Mouse (Mus musculus): ENCODE data around the gene Gm21874. TPM values are rescaled to one million over a fixed set of nuclear protein-coding genes. Genes with fewer than 3 reads are reported as not detected.
"Not testable (repeated sequence)": the region's sequence is repeated elsewhere in the genome, so short reads cannot be mapped to it uniquely, and the experiment has no call there.

Gene Gm21874
- polyA plus RNA-seq (2014; fragmentation: Nextera tagmentation; extraction: Ambion mirVana), result not detected in 2 replicates

DNA sequence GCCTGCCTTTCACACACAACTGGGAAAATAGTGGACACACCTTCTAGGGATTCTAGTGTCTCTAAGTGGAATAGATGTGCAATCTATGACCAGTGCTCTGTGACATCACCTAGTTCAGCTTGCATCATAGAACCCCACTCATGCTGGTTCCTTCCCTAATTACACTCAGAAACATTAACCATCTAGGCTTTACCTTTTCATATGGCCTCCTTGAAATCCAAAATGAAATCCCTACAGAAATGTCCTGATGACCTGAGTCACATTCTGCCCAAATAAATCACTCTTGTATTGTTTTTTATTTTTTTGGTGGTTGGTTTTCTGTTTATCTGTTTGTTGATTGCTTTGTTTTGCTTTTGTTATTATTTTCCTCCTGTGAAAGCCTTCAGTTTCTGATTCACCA lies at the start of gene Gm21874:
Gene Gm21874, minus strand, starts transcription at position 101 of the 400 bp plus-strand sequence.
- not testable (repeated sequence) for H3K4me2 ChIP-seq (ENCODE audit: low read depth, low read length); H3K4me3 ChIP-seq (ENCODE audit: low read depth, low read length); ATAC-seq (ENCODE audit: low read depth); H3K36me3 ChIP-seq (ENCODE audit: control insufficient read depth, insufficient read depth, low read length); H3K9ac ChIP-seq (replicated peaks; ENCODE audit: low read depth, low read length); H3K9me3 ChIP-seq (ENCODE audit: control insufficient read depth, low read length); H3K4me1 ChIP-seq (ENCODE audit: control insufficient read depth, insufficient read depth, low read length); H3K27ac ChIP-seq (ENCODE audit: low read depth, low read length); H3K27me3 ChIP-seq (ENCODE audit: control insufficient read depth, insufficient read depth, low read length)

Other genes with a start within 250 kb of the Gm21874 start
- gene Gm21721, start 214.0 kb downstream of the Gm21874 start, polyA plus RNA-seq (2014; fragmentation: Nextera tagmentation; extraction: Ambion mirVana), result not detected in 2 replicates
- gene Gm21812, start 69.0 kb downstream of the Gm21874 start, polyA plus RNA-seq (2014; fragmentation: Nextera tagmentation; extraction: Ambion mirVana), result not detected in 2 replicates